Mouse (Mus musculus): ENCODE results near the gene Thada. TPM values are rescaled to one million over a fixed set of nuclear protein-coding genes. Genes with fewer than 3 reads are reported as not detected.

Gene Thada
- polyA plus RNA-seq, 2 experiments, result 2.0 to 2.5 TPM

DNA sequence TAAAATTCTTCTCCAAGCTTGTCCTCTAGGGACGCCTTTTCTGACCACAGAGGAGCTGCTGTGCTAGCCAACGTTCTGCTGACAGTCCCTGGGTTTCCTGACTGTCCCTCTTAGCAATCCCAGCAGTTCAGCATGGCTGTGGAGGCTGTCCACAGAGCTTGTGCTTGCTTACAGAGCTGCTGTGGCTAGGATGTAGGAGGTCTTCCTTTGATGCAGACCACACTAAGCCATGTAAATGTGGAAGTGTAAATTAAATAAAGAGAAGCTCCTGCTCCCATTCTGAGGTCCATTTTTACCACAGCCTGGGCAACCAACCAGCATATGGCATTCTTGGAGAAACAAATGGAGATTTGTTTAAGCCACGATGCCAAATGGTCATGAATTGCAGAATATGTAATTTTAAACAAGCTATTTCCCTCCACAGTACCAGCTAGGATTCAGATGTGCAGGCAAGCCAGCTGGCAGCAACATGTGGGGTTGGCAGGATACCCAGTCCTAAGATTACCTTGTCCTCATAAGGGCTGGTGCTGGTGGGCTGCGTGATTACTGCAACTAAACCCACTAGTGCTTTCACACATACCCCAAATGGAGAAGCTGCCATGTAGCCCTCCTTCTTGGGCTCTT is 207.3 kb downstream of the Thada start:
- DNase-seq (ENCODE audit: low read depth in 3 of 3, low spot score in 3 of 3), result no peak
- no peak for TF ChIP-seq CTCF (IDR thresholded peaks at IDR 0.05; ENCODE audit: low read depth)
- WGBS (ENCODE audit: insufficient replicate concordance), result 49% methylated on average over 4 of the region's 4 CpGs

DNA sequence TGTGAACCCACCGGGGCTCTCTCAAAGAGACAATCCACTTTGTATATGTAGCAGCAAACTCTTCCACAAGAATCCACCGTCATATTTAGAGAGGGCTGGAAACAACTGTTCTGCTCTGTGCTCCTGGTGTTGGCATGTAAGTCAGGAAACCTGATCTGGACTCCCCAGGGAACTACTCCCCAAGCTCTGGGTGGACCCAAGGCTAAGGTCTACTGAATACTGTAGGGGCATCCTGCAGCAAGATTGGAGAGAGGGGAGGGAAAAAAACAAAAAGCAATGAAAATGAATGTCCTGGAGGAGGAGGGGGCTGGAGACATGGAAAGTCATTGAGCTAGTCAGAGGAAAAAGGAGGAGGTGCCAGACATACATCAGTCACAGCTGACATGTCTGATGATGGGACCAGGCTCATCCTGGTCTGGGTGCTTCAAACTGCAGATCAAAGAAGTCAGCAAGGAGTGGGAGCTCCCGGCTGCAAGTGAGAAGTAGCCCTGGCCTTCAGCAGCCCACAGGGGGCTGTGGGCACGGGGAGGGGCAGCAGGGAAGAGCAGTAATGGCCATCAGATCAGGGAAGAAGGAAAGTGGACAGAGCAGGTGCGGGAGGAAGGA is 208.0 kb downstream of the Thada start:
- DNase-seq (ENCODE audit: low read depth in 3 of 3, low spot score in 3 of 3), result no peak
- Histone ChIP-seq H3K4me3 (ENCODE audit: insufficient read depth in 1 of 2, low read depth in 2 of 2, low read length in 2 of 2) (no peak overlapping the region), H3K9me3 (ENCODE audit: control insufficient read depth, low read length) (no peaks in the 10 kb centered on the region), H3K4me2 (ENCODE audit: low read depth) (no peak overlapping the region), H3K27me3 (ENCODE audit: control insufficient read depth, insufficient read depth, low read length) (no peaks in the 10 kb centered on the region), H3K27ac (no peak overlapping the region), H3K36me3 (replicated peaks; ENCODE audit: control insufficient read depth, insufficient read depth, low read depth) (no peaks in the 10 kb centered on the region), H3K4me1 (replicated peaks; ENCODE audit: control insufficient read depth in 2 of 2, insufficient read depth in 2 of 2, low read length in 1 of 2) (peaks cover 19 to 29% of the 10 kb centered on the region in 2 experiments), H3K9ac (replicated peaks) (no peak overlapping the region)
- no peak for ATAC-seq (ENCODE audit: insufficient read depth)
- TF ChIP-seq CTCF (IDR thresholded peaks at IDR 0.05; ENCODE audit: low read depth) (no peak), EP300 (IDR thresholded peaks at IDR 0.05; ENCODE audit: low read depth) (no peak)
- WGBS (ENCODE audit: insufficient replicate concordance), result 73% methylated on average over 5 of the region's 5 CpGs

More for the DNA sequence above, 207.3 kb downstream of the Thada start:
- Histone ChIP-seq H3K27ac (no peak overlapping the region), H3K4me1 (replicated peaks; ENCODE audit: control insufficient read depth in 2 of 2, insufficient read depth in 2 of 2, low read length in 1 of 2) (peaks cover 26 to 36% of the 10 kb centered on the region in 2 experiments), H3K27me3 (ENCODE audit: control insufficient read depth, insufficient read depth, low read length) (no peaks in the 10 kb centered on the region), H3K9me3 (ENCODE audit: control insufficient read depth, low read length) (no peaks in the 10 kb centered on the region), H3K9ac (replicated peaks) (no peak overlapping the region), H3K4me3 (ENCODE audit: insufficient read depth in 1 of 2, low read depth in 2 of 2, low read length in 2 of 2) (no peak overlapping the region), H3K4me2 (ENCODE audit: low read depth) (no peak overlapping the region), H3K36me3 (replicated peaks; ENCODE audit: control insufficient read depth, insufficient read depth, low read depth) (no peaks in the 10 kb centered on the region)
- ATAC-seq (ENCODE audit: insufficient read depth), result no peak

DNA sequence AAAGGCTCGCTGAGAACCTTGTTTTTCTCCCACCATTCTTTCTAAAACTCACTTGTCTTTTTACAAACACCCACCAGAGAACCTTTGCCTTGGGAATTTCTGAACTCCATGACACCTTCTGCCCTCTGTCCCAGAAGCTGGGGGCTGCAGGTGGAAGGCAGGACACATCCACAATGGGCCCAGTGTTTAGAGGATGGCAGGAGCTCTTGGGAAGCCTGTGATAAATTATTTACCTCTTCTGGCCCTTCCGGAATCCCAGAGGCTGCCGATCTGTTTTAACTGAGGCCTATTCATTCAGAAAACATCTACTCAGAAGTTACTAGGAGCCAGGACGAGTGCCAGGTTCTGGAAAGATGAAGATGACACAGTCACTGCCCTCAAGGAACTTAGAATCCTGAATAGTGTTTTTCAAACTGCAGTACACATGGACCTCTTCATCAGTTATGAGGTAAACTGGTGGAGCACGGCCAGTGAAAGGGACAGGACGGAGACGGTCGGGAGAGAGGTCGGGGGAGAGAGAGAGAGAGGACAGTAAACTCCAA is 209.7 kb downstream of the Thada start:
- ATAC-seq (ENCODE audit: insufficient read depth) (no peak), DNase-seq (ENCODE audit: low read depth in 3 of 3, low spot score in 3 of 3) (no peak)
- no peak overlapping the region for H3K4me3 ChIP-seq (ENCODE audit: insufficient read depth in 1 of 2, low read depth in 2 of 2, low read length in 2 of 2)
- WGBS (ENCODE audit: insufficient replicate concordance), result 76% methylated on average over 9 of the region's 9 CpGs
- H3K4me2 ChIP-seq (ENCODE audit: low read depth), result no peak overlapping the region
- H3K9ac ChIP-seq (replicated peaks), result no peak overlapping the region
- H3K4me1 ChIP-seq (replicated peaks; ENCODE audit: control insufficient read depth in 2 of 2, insufficient read depth in 2 of 2, low read length in 1 of 2), result peaks cover 7 to 13% of the 10 kb centered on the region in 2 experiments
- TF ChIP-seq CTCF (IDR thresholded peaks at IDR 0.05; ENCODE audit: low read depth) (no peak), EP300 (IDR thresholded peaks at IDR 0.05; ENCODE audit: low read depth) (no peak)
- no peaks in the 10 kb centered on the region for H3K9me3 ChIP-seq (ENCODE audit: control insufficient read depth, low read length)
- no peak overlapping the region for H3K27ac ChIP-seq
- H3K36me3 ChIP-seq (replicated peaks; ENCODE audit: control insufficient read depth, insufficient read depth, low read depth), result no peaks in the 10 kb centered on the region
- H3K27me3 ChIP-seq (ENCODE audit: control insufficient read depth, insufficient read depth, low read length), result no peaks in the 10 kb centered on the region

DNA sequence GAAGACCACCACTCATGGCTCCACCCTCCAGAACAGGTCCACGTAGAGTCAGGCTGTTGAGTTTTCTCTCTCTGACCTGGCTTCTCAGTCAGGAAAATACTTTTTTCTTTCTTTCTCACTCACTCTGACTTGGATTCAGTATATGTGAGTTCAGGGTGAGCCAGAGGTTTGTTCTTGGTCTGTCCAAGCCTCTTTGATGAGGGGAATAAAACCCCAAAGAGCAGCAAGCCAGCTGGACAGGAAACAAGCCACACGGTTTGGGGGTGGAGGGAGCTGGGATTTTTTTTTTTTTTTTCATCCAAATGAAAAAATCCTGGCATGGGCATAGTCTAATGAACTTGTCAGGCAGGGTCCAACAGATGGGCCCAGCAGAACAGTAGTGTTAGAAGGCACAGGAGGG is 210.2 kb downstream of the Thada start:
- Histone ChIP-seq H3K36me3 (replicated peaks; ENCODE audit: control insufficient read depth, insufficient read depth, low read depth) (no peaks in the 10 kb centered on the region), H3K9me3 (ENCODE audit: control insufficient read depth, low read length) (no peaks in the 10 kb centered on the region), H3K4me1 (replicated peaks; ENCODE audit: control insufficient read depth in 2 of 2, insufficient read depth in 2 of 2, low read length in 1 of 2) (peaks cover 2 to 8% of the 10 kb centered on the region in 2 experiments), H3K4me3 (ENCODE audit: insufficient read depth in 1 of 2, low read depth in 2 of 2, low read length in 2 of 2) (no peak overlapping the region), H3K27ac (no peak overlapping the region), H3K9ac (replicated peaks) (no peak overlapping the region), H3K27me3 (ENCODE audit: control insufficient read depth, insufficient read depth, low read length) (no peaks in the 10 kb centered on the region), H3K4me2 (ENCODE audit: low read depth) (no peak overlapping the region)
- DNase-seq (ENCODE audit: low read depth in 3 of 3, low spot score in 3 of 3) (no peak), ATAC-seq (ENCODE audit: insufficient read depth) (no peak)
- TF ChIP-seq EP300 (IDR thresholded peaks at IDR 0.05; ENCODE audit: low read depth), result no peak
- TF ChIP-seq CTCF (IDR thresholded peaks at IDR 0.05; ENCODE audit: low read depth), result no peak
- WGBS (ENCODE audit: insufficient replicate concordance), result 64% methylated on average over 2 of the region's 2 CpGs

DNA sequence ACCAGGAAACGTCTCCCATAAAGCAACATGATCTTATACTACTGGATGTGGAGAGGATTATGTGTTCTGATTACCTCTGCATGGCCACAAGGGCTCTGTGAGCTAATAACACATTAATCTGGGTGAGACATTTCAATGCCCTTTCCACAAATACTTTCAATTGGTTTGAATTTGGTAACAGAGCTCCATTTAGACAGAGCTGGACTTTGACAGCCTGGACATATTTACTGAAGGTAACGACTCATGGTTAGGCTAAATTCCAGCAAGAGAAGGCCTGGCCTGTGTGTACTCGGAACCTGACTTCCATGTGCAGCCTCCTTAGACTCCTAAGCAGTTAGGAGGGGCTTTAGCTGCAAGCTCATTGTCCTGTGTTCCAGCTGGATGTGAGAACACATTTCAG is 214.6 kb downstream of the Thada start:
- no peaks in the 10 kb centered on the region for H3K9me3 ChIP-seq (ENCODE audit: control insufficient read depth, low read length)
- H3K36me3 ChIP-seq (replicated peaks; ENCODE audit: control insufficient read depth, insufficient read depth, low read depth), result no peaks in the 10 kb centered on the region
- peaks cover 0 to 6% of the 10 kb centered on the region in 2 experiments; a peak in 2 of 4 replicates for H3K4me1 ChIP-seq (replicated peaks; ENCODE audit: control insufficient read depth in 2 of 2, insufficient read depth in 2 of 2, low read length in 1 of 2)
- TF ChIP-seq EP300 (IDR thresholded peaks at IDR 0.05; ENCODE audit: low read depth) (no peak), CTCF (IDR thresholded peaks at IDR 0.05; ENCODE audit: low read depth) (no peak)
- 77% methylated on average over 3 of the region's 3 CpGs for WGBS (ENCODE audit: insufficient replicate concordance)
- H3K4me2 ChIP-seq (ENCODE audit: low read depth), result no peak overlapping the region
- no peaks in the 10 kb centered on the region for H3K27me3 ChIP-seq (ENCODE audit: control insufficient read depth, insufficient read depth, low read length)
- DNase-seq (ENCODE audit: low read depth in 3 of 3, low spot score in 3 of 3), result no peak
- H3K4me3 ChIP-seq (ENCODE audit: insufficient read depth in 1 of 2, low read depth in 2 of 2, low read length in 2 of 2), result no peak overlapping the region
- H3K27ac ChIP-seq, result no peak overlapping the region
- H3K9ac ChIP-seq (replicated peaks), result no peak overlapping the region
- no peak for ATAC-seq (ENCODE audit: insufficient read depth)
